ENCODE assay signal across 22 mouse cellular contexts in the genomic region with DNA sequence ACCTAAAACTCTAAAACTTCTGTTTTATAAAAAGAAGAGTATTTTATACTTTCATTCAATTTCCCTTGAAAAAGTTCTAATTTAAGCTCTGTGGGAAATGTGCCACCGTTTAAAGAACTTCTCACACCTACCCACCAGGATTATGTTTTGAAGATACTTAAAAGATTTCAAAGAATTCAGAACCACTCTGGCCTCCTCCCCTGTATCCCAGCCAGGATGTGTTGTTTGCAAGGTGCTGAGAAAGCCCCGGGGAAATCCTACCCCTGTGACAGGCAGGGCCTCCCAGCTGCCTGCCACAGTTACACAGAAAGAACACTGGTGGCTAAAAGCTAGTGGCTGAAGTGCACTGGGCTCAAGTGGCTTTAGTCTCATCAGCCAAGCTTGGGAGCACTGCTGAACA. TPM values are rescaled to one million over a fixed set of nuclear protein-coding genes. Genes with fewer than 3 reads are reported as not detected.
DNase-seq lines count a peak whose midpoint lies in the region; ATAC-seq and TF ChIP-seq lines count a peak whose summit lies in the region.
"Had no signal": no experiment of that assay in that cellular context is flagged by ENCODE, and none has a peak within 500 bp of the region (broad histone marks: within the 10 kb centered on the region; RNA-seq: fewer than 3 reads in every experiment).

No protein-coding gene starts in this region.

- H3K9ac ChIP-seq in embryonic facial prominence, embryonic 14.5 days (ENCODE audit: low read depth, low read length): no peak overlapping the region
- H3K9ac ChIP-seq in midbrain, embryonic 15.5 days: no peak overlapping the region
- no peak overlapping the region for H3K9ac ChIP-seq in hindbrain, postnatal 0 days (replicated peaks; ENCODE audit: low read length)
- H3K9ac ChIP-seq: lung, embryonic 14.5 days had no signal

- H3K4me1 ChIP-seq in embryonic facial prominence, embryonic 14.5 days (ENCODE audit: control insufficient read depth, insufficient read depth, low read length): peaks cover 10% of the 10 kb centered on the region
- peaks cover 30% of the 10 kb centered on the region for H3K4me1 ChIP-seq in embryonic facial prominence, embryonic 10.5 days
- no peaks in the 10 kb centered on the region for H3K4me1 ChIP-seq in midbrain, embryonic 15.5 days
- H3K4me1 ChIP-seq in hindbrain, postnatal 0 days (ENCODE audit: insufficient read depth, low read length): no peaks in the 10 kb centered on the region

- no peak overlapping the region for H3K27ac ChIP-seq in embryonic facial prominence, embryonic 14.5 days (replicated peaks; ENCODE audit: low read depth, low read length)
- no peak overlapping the region for H3K27ac ChIP-seq in embryonic facial prominence, embryonic 10.5 days (replicated peaks)
- no peak overlapping the region for H3K27ac ChIP-seq in midbrain, embryonic 15.5 days
- no peak overlapping the region for H3K27ac ChIP-seq in hindbrain, postnatal 0 days
- H3K27ac ChIP-seq: gastrocnemius, adult 2 months had no signal

- no peak for ATAC-seq in embryonic facial prominence, embryonic 14.5 days (ENCODE audit: low read depth)
- no peak for ATAC-seq in midbrain, embryonic 15.5 days (replicated peaks)
- no peak for ATAC-seq in hindbrain, postnatal 0 days
- ATAC-seq: forebrain, embryonic 14.5 days had no signal

- no peak overlapping the region for H3K4me3 ChIP-seq in embryonic facial prominence, embryonic 14.5 days (ENCODE audit: low read depth, low read length)
- H3K4me3 ChIP-seq in embryonic facial prominence, embryonic 10.5 days: no peak overlapping the region
- no peak overlapping the region for H3K4me3 ChIP-seq in midbrain, embryonic 15.5 days
- H3K4me3 ChIP-seq in hindbrain, postnatal 0 days (ENCODE audit: low read length): no peak overlapping the region
- H3K4me3 ChIP-seq: erythroblast, embryonic 14.5 days; gastrocnemius, adult 2 months had no signal

- no peaks in the 10 kb centered on the region for H3K27me3 ChIP-seq in embryonic facial prominence, embryonic 14.5 days (replicated peaks; ENCODE audit: control insufficient read depth, insufficient read depth, low read length)
- no peaks in the 10 kb centered on the region for H3K27me3 ChIP-seq in embryonic facial prominence, embryonic 10.5 days (replicated peaks; ENCODE audit: low read depth, poor library complexity, severe bottlenecking)
- no peaks in the 10 kb centered on the region for H3K27me3 ChIP-seq in midbrain, embryonic 15.5 days (replicated peaks)
- H3K27me3 ChIP-seq in hindbrain, postnatal 0 days (ENCODE audit: insufficient read depth, low read length): no peaks in the 10 kb centered on the region

- no peaks in the 10 kb centered on the region for H3K36me3 ChIP-seq in embryonic facial prominence, embryonic 14.5 days (ENCODE audit: control insufficient read depth, insufficient read depth, low read length)
- H3K36me3 ChIP-seq in embryonic facial prominence, embryonic 10.5 days (replicated peaks): no peaks in the 10 kb centered on the region
- no peaks in the 10 kb centered on the region for H3K36me3 ChIP-seq in midbrain, embryonic 15.5 days (replicated peaks)
- no peaks in the 10 kb centered on the region for H3K36me3 ChIP-seq in hindbrain, postnatal 0 days (ENCODE audit: insufficient read depth, low read length)

- peak; percentile 45 for DNase-seq in embryonic facial prominence, embryonic 14.5 days (ENCODE audit: low spot score)
- DNase-seq in embryonic facial prominence, embryonic 10.5 days (ENCODE audit: low spot score): no peak
- peak; percentile 25 for DNase-seq in right cerebral cortex, adult 18-20 months
- no peak for DNase-seq in right cerebral cortex, postnatal 4 days
- peak; percentile 73 for DNase-seq in T-cell, adult 2 months (ENCODE audit: low spot score)
- DNase-seq in natural killer cell, adult 2 months (ENCODE audit: low spot score in 2 of 2): peak; percentile 59 to 73
- DNase-seq in hindbrain, postnatal 0 days (ENCODE audit: low spot score): no peak
- DNase-seq: adrenal gland, adult 2 months; cerebellum, adult 18-20 months; cerebellum, postnatal 36 days; gastrocnemius, adult 2 months; heart, adult 11 months; heart, postnatal 4 days; kidney, adult 8-10 months; layer of hippocampus, adult 9-11 months; lung, embryonic 14.5 days; midbrain, embryonic 14.5 days; thymus, adult 2 months had no signal

- no peaks in the 10 kb centered on the region for H3K9me3 ChIP-seq in embryonic facial prominence, embryonic 14.5 days (ENCODE audit: control insufficient read depth, low read length)
- H3K9me3 ChIP-seq in embryonic facial prominence, embryonic 10.5 days: no peaks in the 10 kb centered on the region
- H3K9me3 ChIP-seq in midbrain, embryonic 15.5 days: no peaks in the 10 kb centered on the region
- no peaks in the 10 kb centered on the region for H3K9me3 ChIP-seq in hindbrain, postnatal 0 days (ENCODE audit: low read length)

- no peak overlapping the region for H3K4me2 ChIP-seq in embryonic facial prominence, embryonic 14.5 days (ENCODE audit: low read depth, low read length)
- no peak overlapping the region for H3K4me2 ChIP-seq in midbrain, embryonic 15.5 days
- no peak overlapping the region for H3K4me2 ChIP-seq in hindbrain, postnatal 0 days (ENCODE audit: low read depth, low read length)
- H3K4me2 ChIP-seq: liver, embryonic 11.5 days; lung, embryonic 14.5 days had no signal

- WGBS in embryonic facial prominence, embryonic 14.5 days: 57% methylated on average over 2 of the region's 2 CpGs
- 66% methylated on average over 2 of the region's 2 CpGs for WGBS in embryonic facial prominence, embryonic 10.5 days
- 63% methylated on average over 2 of the region's 2 CpGs for WGBS in midbrain, embryonic 15.5 days
- WGBS in hindbrain, postnatal 0 days: 72% methylated on average over 2 of the region's 2 CpGs

- no peak for TF ChIP-seq CTCF in hindbrain, postnatal 0 days (IDR thresholded peaks at IDR 0.05; ENCODE audit: low read depth)

RNA-seq across cellular contexts. Expression of gene Tagap, which starts 47.9 kb away (rescaled TPM):
- polyA plus RNA-seq in embryonic facial prominence, embryonic 14.5 days (2014; fragmentation: Nextera tagmentation; extraction: Ambion mirVana): 0.63 TPM in 2 replicates
- 0.36 and 0.37 TPM in 2 replicates for polyA plus RNA-seq in embryonic facial prominence, embryonic 10.5 days (2016; fragmentation: Nextera tagmentation; extraction: Ambion mirVana)
- 0.51 and 0.89 TPM in 2 replicates for polyA plus RNA-seq in midbrain, embryonic 15.5 days (2015; fragmentation: Nextera tagmentation; extraction: Ambion mirVana)
- total RNA-seq in hindbrain, postnatal 0 days (2014; rRNA removed): 1.4 TPM in 2 replicates
- polyA plus RNA-seq in hindbrain, postnatal 0 days (2015; fragmentation: Nextera tagmentation; extraction: Ambion mirVana): 0.33 and 0.37 TPM in 2 replicates
- polyA plus RNA-seq: erythroblast, embryonic 14.5 days had no signal

RNA-seq across cellular contexts. Expression of gene Fndc1, which starts 50.8 kb away (rescaled TPM):
- 63.9 and 64.1 TPM in 2 replicates for polyA plus RNA-seq in embryonic facial prominence, embryonic 14.5 days (2014; fragmentation: Nextera tagmentation; extraction: Ambion mirVana)
- 0.60 and 1.3 TPM in 2 replicates for polyA plus RNA-seq in embryonic facial prominence, embryonic 10.5 days (2016; fragmentation: Nextera tagmentation; extraction: Ambion mirVana)
- 6.9 TPM in 2 replicates for polyA plus RNA-seq in midbrain, embryonic 15.5 days (2015; fragmentation: Nextera tagmentation; extraction: Ambion mirVana)
- 3.2 and 4.8 TPM in 2 replicates for total RNA-seq in hindbrain, postnatal 0 days (2014; rRNA removed)
- polyA plus RNA-seq in hindbrain, postnatal 0 days (2015; fragmentation: Nextera tagmentation; extraction: Ambion mirVana): 5.6 and 7.3 TPM in 2 replicates
- polyA plus RNA-seq: erythroblast, embryonic 14.5 days had no signal

Comparison
In these comparisons a context has a peak if more than half of its experiments do, and no peak if none do; other contexts are left out.
1. DNase-seq: peak in embryonic facial prominence, embryonic 14.5 days (single experiment), right cerebral cortex, adult 18-20 months (single experiment), T-cell, adult 2 months (single experiment) and natural killer cell, adult 2 months (2 of 2); none in embryonic facial prominence, embryonic 10.5 days (single experiment), right cerebral cortex, postnatal 4 days (single experiment) and hindbrain, postnatal 0 days (single experiment).